Mouse (Mus musculus) brain, adult 10 weeks (tissue): ENCODE results near the gene Tmem63b. TPM values are rescaled to one million over a fixed set of nuclear protein-coding genes. Genes with fewer than 3 reads are reported as not detected.

ENCODE experiments used
- polyA plus RNA-seq: library from polyadenylated mRNA; stranded (reverse); fragments of 350-450 nt; fragmentation: Illumina TruSeq; extraction: RNeasy Lipid Tissue Mini Kit (QIAGEN cat#74804); gene quantifications from one replicate; pipeline ENCODE4 v1.2.3, GENCODE M21; 2015; ENCODE audit warnings: low read depth, low replicate concordance

Tmem63b gene
- polyA plus RNA-seq: 110 TPM

DNA sequence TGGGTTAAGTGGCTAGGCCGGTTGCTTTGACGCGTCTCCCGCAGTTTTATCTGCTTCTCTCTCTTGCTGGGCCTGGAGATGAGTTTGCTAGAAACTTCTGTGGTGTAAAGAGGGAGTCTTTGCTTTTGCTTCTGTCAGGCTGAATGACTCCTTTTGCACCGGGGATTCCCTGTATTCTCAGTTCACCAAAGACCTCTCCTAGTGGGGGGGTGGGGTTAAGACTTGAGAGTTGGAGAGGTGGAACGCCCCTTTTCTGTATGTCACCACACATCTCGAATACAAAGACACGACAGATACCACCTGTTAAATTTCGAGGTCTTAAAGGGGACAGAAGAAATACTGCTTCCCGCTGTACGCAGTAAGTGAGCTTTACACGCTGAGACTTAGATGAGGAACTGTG is at the start of gene Tmem63b:
Gene Tmem63b (minus strand): TSS at position 190 of the 400 bp plus-strand sequence.

DNA sequence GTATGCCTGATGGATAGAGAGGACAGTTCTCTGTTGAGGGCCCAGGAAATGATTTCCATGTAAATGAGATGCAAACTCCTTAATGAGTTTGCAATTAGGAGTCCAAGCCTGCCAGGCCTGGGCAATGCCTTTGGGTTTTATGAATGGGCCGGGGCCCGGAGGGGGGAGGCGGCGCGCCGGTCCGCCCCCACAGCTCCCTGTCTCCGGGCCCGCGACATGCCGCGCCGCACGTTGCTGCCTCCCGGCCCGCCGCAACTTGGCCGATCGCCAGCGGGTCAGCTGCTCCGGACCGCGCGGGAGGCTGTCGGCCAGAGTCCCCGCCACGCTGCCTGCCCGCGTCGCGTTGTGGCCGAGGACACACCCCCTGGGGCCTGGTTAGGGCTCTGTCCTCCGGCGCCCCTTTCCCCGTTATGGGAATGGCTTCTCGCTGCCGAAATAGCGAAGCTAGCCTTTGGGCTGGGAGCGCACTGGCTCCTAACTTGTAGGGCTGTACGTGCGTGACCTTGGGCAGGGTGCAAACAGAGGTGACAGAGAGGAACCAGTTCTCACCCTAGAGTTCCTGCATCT is 47.1 kb upstream of the Tmem63b start, which contains the start of gene 1600014C23Rik:
Gene 1600014C23Rik (minus strand): TSS at position 110 of the 567 bp plus-strand sequence.

DNA sequence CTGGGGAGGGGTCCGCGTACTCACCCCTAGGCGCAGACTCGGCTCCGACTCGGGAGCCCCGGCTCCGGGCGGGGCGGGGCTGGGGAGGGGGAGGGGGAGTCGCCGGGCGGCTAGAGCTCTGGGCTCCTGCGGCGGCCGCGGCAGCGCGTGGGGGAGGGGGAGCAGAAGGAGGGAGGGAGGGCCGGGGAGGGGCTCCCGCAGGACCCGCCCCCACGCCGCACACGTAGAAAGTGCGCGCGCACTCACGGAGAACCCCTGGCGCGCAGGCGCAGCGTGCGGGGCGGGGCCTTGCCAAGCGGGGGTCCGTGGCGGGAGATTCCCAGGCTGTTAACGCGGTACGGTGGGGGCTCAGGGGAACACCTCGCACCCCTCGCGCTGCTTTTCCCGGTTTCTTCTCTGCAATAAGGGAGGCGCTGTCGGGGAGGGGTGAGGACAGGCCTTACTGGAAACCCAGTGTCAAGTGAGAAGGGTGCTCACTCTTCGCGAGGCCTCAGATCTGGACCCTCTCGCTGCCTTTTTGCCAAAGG is 549 bp downstream of the Tmem63b start, which contains the start of gene Mrpl14:
Gene Mrpl14 (plus strand): TSS at position 230 of the 527 bp plus-strand sequence.

DNA sequence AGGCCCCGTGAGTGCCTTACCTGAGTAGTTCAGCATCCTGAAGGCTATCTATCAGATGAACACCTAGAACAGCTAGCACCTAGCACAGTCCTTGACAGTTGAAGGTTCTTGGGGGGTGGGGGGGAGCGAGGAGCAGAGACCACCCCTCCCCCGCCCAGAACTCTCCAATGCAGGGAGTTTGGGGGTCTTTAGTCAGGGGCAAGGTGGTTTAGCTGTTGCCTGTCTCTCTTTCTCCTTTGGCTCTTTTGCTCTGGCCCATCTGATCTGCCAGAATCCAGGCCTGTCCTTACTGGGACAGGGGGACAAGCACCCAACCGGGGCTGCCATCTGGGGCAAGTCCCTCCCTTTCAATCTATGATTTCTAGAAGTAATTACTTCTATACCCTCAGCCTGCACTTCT is 27.5 kb downstream of the Tmem63b start, which contains the start of gene Capn11:
Gene Capn11 (minus strand): TSS at position 101 of the 400 bp plus-strand sequence.

Other genes starting within 250 kb of the Tmem63b start
- 3.8 TPM for gene Spats1, start 211.5 kb downstream of the Tmem63b start, polyA plus RNA-seq
- gene Aars2, start 180.1 kb downstream of the Tmem63b start, polyA plus RNA-seq: 18.7 TPM
- 1.3 TPM for gene Tcte1, start 163.5 kb downstream of the Tmem63b start, polyA plus RNA-seq
- 63.3 TPM for gene Tmem151b, start 137.2 kb downstream of the Tmem63b start, polyA plus RNA-seq
- 2.3 TPM for gene Nfkbie, start 131.2 kb downstream of the Tmem63b start, polyA plus RNA-seq
- gene Slc35b2, start 123.0 kb downstream of the Tmem63b start, polyA plus RNA-seq: 43.5 TPM
- gene Hsp90ab1, start 113.6 kb downstream of the Tmem63b start, polyA plus RNA-seq: 1,536 TPM
- 33.4 TPM for gene Slc29a1, start 87.3 kb downstream of the Tmem63b start, polyA plus RNA-seq
- gene Mymx, start 84.8 kb downstream of the Tmem63b start, polyA plus RNA-seq: not detected
- gene Capn11, start 27.6 kb downstream of the Tmem63b start, polyA plus RNA-seq: 0.16 TPM
- gene Mrpl14, start 583 bp downstream of the Tmem63b start, polyA plus RNA-seq: 75.3 TPM
- not detected for gene 1600014C23Rik, start 46.9 kb upstream of the Tmem63b start, polyA plus RNA-seq